Mouse (Mus musculus) regulatory T cell (primary cell): ENCODE data around the gene Nrp2.

Experiments used
- in situ Hi-C: fragments of 300-600 bp; cut with MboI, MseI; formaldehyde crosslinking; loops from one replicate; pipeline ENCODE4 v1.15.1; 2025; ENCODE audit warnings: high pct_unique_total_duplicates

Nrp2 gene

GRCm38 (mm10) chr1:62859098-62859497 lies 156.0 kb downstream of the Nrp2 start:
- in situ Hi-C loops = no loop called here

- in situ Hi-C loops = no loop called here
These were observed 156.6 kb downstream of the Nrp2 start for GRCm38 (mm10) chr1:62859556-62860300.

GRCm38 (mm10) chr1:62860327-62860726 lies 157.2 kb downstream of the Nrp2 start:
- in situ Hi-C loops = no loop called here

GRCm38 (mm10) chr1:62860788-62861187 lies 157.7 kb downstream of the Nrp2 start:
- in situ Hi-C loops = no loop called here
